Mouse (Mus musculus) G1E (cell line): ENCODE data around the gene Arhgef18. TPM values are rescaled to one million over a fixed set of nuclear protein-coding genes. Genes with fewer than 3 reads are reported as not detected.

Experiments
- ATAC-seq: 2 replicates; pipeline ENCODE4 v1.8.0; 2016; ENCODE audit warnings: mild to moderate bottlenecking; ENCODE audit not compliant: insufficient number of reproducible peaks, poor library complexity, low FRiP score, severe bottlenecking; ENCODE audit errors: extremely low read depth
- DNase-seq: peaks from one replicate; pipeline ENCODE4 v3.0.0; 2012; ENCODE audit warnings: low spot score
- H3K27me3 ChIP-seq: 2 replicates; pipeline ENCODE4 v1.6.1; 2012; ENCODE audit warnings: mild to moderate bottlenecking, low read length, inconsistent platforms; ENCODE audit not compliant: insufficient read depth
- H3K36me3 ChIP-seq: replicated peaks from 2 replicates; pipeline ENCODE3; 2012; ENCODE audit warnings: mild to moderate bottlenecking, inconsistent platforms
- H3K4me1 ChIP-seq: 2 replicates; pipeline ENCODE4 v1.6.1; 2012; ENCODE audit warnings: low read depth, low read length, inconsistent platforms, mixed read lengths; ENCODE audit not compliant: insufficient read depth
- H3K4me3 ChIP-seq: 2 replicates; pipeline ENCODE4 v1.5.1; 2012; ENCODE audit warnings: low read depth, mild to moderate bottlenecking, inconsistent platforms, low read length, moderate library complexity, mixed read lengths
- H3K9me3 ChIP-seq: replicated peaks from 2 replicates; pipeline ENCODE4 v1.6.1; 2012; ENCODE audit warnings: inconsistent platforms
- CTCF ChIP-seq: IDR thresholded peaks from 2 replicates; pipeline ENCODE4 v1.5.1; 2012; ENCODE audit warnings: low read depth, low read length, inconsistent platforms, mixed read lengths
- GATA1 ChIP-seq: IDR thresholded peaks from 2 replicates; pipeline ENCODE4 v1.6.1; 2012; ENCODE audit warnings: borderline replicate concordance, low read length, inconsistent platforms, mixed read lengths
- GATA2 ChIP-seq: IDR thresholded peaks from 2 replicates; pipeline ENCODE4 v1.6.1; 2012; ENCODE audit warnings: low read depth, low read length, inconsistent platforms, borderline replicate concordance
- POLR2AphosphoS5 ChIP-seq: IDR thresholded peaks from 2 replicates; pipeline ENCODE4 v1.6.1; 2012; ENCODE audit warnings: low read depth, low read length, inconsistent platforms; ENCODE audit not compliant: insufficient replicate concordance
- TAL1 ChIP-seq: conservative IDR thresholded peaks from 2 replicates; pipeline ENCODE4 v1.6.1; 2012; ENCODE audit warnings: low read depth, low read length, inconsistent platforms, mixed read lengths
- polyA plus RNA-seq: library from polyadenylated mRNA; stranded (reverse); fragments of >175 nt; gene quantifications from 2 replicates; pipeline ENCODE4 v1.2.3, GENCODE M21; 2012
- total RNA-seq, 2 experiments: library from RNA; stranded (forward) in 1 of 2; stranded (reverse) in 1 of 2; fragments of 200-1000 nt in 1 of 2; fragments of >200 nt in 1 of 2; fragmentation: Nextera tagmentation in 1 of 2; gene quantifications; 2 replicates each; pipeline ENCODE4 v1.2.3; 2014 to 2017

Arhgef18 gene
- total and polyA plus RNA-seq, 3 experiments: 13.0 to 37.6 (median 13.3) TPM

GRCm38 (mm10) chr8:3480221-3480785, 87.5 kb downstream of the Arhgef18 start:
- no peaks in the 10 kb centered on the region for H3K9me3 ChIP-seq
- H3K36me3 ChIP-seq: no peaks in the 10 kb centered on the region
- no peak for DNase-seq
- ATAC-seq: no peak
- no peak for TF ChIP-seq TAL1
- no peak for TF ChIP-seq GATA2
- no peak for TF ChIP-seq POLR2AphosphoS5
- TF ChIP-seq CTCF: no peak
- TF ChIP-seq GATA1: no peak
- peaks cover 34% of the 10 kb centered on the region for H3K27me3 ChIP-seq
- H3K4me3 ChIP-seq: no peak overlapping the region
- peaks cover 2% of the 10 kb centered on the region; the same call in 1 of the 2 replicates for H3K4me1 ChIP-seq

GRCm38 (mm10) chr8:3481605-3482004, 88.8 kb downstream of the Arhgef18 start:
- H3K27me3 ChIP-seq: peaks cover 25% of the 10 kb centered on the region
- peak; percentile 66 for ATAC-seq
- no peaks in the 10 kb centered on the region for H3K36me3 ChIP-seq
- H3K4me3 ChIP-seq: no peak overlapping the region
- peaks cover 5% of the 10 kb centered on the region for H3K4me1 ChIP-seq
- DNase-seq: no peak
- no peaks in the 10 kb centered on the region for H3K9me3 ChIP-seq
- TF ChIP-seq GATA1 (no peak), CTCF (no peak), TAL1 (no peak), GATA2 (no peak), POLR2AphosphoS5 (no peak)

- Histone ChIP-seq H3K36me3 (no peaks in the 10 kb centered on the region), H3K9me3 (no peaks in the 10 kb centered on the region), H3K27me3 (peaks cover 24% of the 10 kb centered on the region), H3K4me3 (no peak overlapping the region), H3K4me1 (peaks cover 12% of the 10 kb centered on the region)
- TF ChIP-seq GATA1 (no peak), GATA2 (no peak), CTCF (no peak), TAL1 (no peak), POLR2AphosphoS5 (no peak)
- DNase-seq (no peak), ATAC-seq (no peak)
Observed at GRCm38 (mm10) chr8:3482240-3482740, 89.5 kb downstream of the Arhgef18 start.

- ATAC-seq: no peak
- no peak overlapping the region for H3K4me3 ChIP-seq
- no peaks in the 10 kb centered on the region for H3K36me3 ChIP-seq
- peaks cover 17% of the 10 kb centered on the region for H3K27me3 ChIP-seq
- H3K9me3 ChIP-seq: no peaks in the 10 kb centered on the region
- TF ChIP-seq POLR2AphosphoS5: no peak
- TF ChIP-seq TAL1: no peak
- no peak for TF ChIP-seq GATA2
- no peak for TF ChIP-seq CTCF
- no peak for TF ChIP-seq GATA1
- no peak for DNase-seq
- peaks cover 19% of the 10 kb centered on the region for H3K4me1 ChIP-seq
Observed at GRCm38 (mm10) chr8:3483546-3483945, 90.7 kb downstream of the Arhgef18 start.

GRCm38 (mm10) chr8:3485192-3485591, 92.4 kb downstream of the Arhgef18 start:
- H3K4me1 ChIP-seq: peaks cover 19% of the 10 kb centered on the region
- no peak for TF ChIP-seq TAL1
- TF ChIP-seq CTCF: no peak
- no peak for TF ChIP-seq POLR2AphosphoS5
- TF ChIP-seq GATA1: no peak
- TF ChIP-seq GATA2: no peak
- no peaks in the 10 kb centered on the region for H3K36me3 ChIP-seq
- no peaks in the 10 kb centered on the region for H3K9me3 ChIP-seq
- peaks cover 16% of the 10 kb centered on the region for H3K27me3 ChIP-seq
- DNase-seq: no peak
- no peak overlapping the region for H3K4me3 ChIP-seq
- no peak for ATAC-seq

- peaks cover 9% of the 10 kb centered on the region for H3K9me3 ChIP-seq
- H3K36me3 ChIP-seq: peaks cover 26% of the 10 kb centered on the region
- ATAC-seq (peak; percentile 73), DNase-seq (peak; percentile 91)
- H3K4me3 ChIP-seq: peak within 1 kb of the TSS; percentile 93
- peaks cover 32% of the 10 kb centered on the region for H3K4me1 ChIP-seq
- no peaks in the 10 kb centered on the region; the same call in 1 of the 2 replicates for H3K27me3 ChIP-seq
- TF ChIP-seq GATA2 (no peak), TAL1 (no peak), POLR2AphosphoS5 (no peak)
Observed at GRCm38 (mm10) chr8:3492901-3493844, 100.4 kb downstream of the Arhgef18 start, which contains the start of gene Zfp358. TSS of gene Zfp358 (plus strand) at chr8:3493138.
